Mouse (Mus musculus) intestine, embryonic 15.5 days (tissue): Measurements from ENCODE around the gene Smim6. TPM values are rescaled to one million over a fixed set of nuclear protein-coding genes. Genes with fewer than 3 reads are reported as not detected.

ENCODE experiments used
- ATAC-seq: fragments of 200-750 bp; cut with Nextera tagmentation; 2 replicates; pipeline ENCODE4 v1.8.0; 2017; ENCODE audit warnings: moderate TSS enrichment, moderate library complexity
- H3K27ac ChIP-seq: fragments of 300-500 bp; sonication (generic); 2 replicates; pipeline ENCODE4 v1.5.1; 2015; ENCODE audit warnings: mild to moderate bottlenecking, inconsistent platforms
- H3K27me3 ChIP-seq: fragments of 300-500 bp; sonication (generic); replicated peaks from 2 replicates; pipeline ENCODE4 v1.6.1; 2015; ENCODE audit warnings: inconsistent platforms
- H3K36me3 ChIP-seq: fragments of 300-500 bp; sonication (generic); 2 replicates; pipeline ENCODE4 v1.6.1; 2015; ENCODE audit warnings: inconsistent platforms
- H3K4me1 ChIP-seq: fragments of 300-500 bp; sonication (generic); replicated peaks from 2 replicates; pipeline ENCODE4 v1.6.1; 2015; ENCODE audit warnings: inconsistent platforms
- H3K4me2 ChIP-seq: fragments of 300-500 bp; sonication (generic); replicated peaks from 2 replicates; pipeline ENCODE4 v1.6.1; 2015; ENCODE audit warnings: mild to moderate bottlenecking, inconsistent platforms
- H3K4me3 ChIP-seq: fragments of 300-500 bp; sonication (generic); replicated peaks from 2 replicates; pipeline ENCODE4 v1.5.1; 2015; ENCODE audit warnings: inconsistent platforms
- H3K9ac ChIP-seq: fragments of 300-500 bp; sonication (generic); 2 replicates; pipeline ENCODE4 v1.6.1; 2015; ENCODE audit warnings: inconsistent platforms
- H3K9me3 ChIP-seq: fragments of 300-500 bp; sonication (generic); 2 replicates; pipeline ENCODE4 v1.6.1; 2016; ENCODE audit warnings: inconsistent platforms
- WGBS: fragments of 180-500 bp; shearing (Covaris S2); methylation state at CpG from one replicate; pipeline ENCODE4 v1.1.7; 2015; 5-methylcytosine and 5-hydroxymethylcytosine counted together
- polyA plus RNA-seq: library from polyadenylated mRNA; unstranded; fragments of >200 nt; fragmentation: Nextera tagmentation; extraction: Ambion mirVana; gene quantifications from 2 replicates; pipeline ENCODE4 v1.2.1, GENCODE M21; 2015

Smim6 gene
- polyA plus RNA-seq, 1 experiment from 2014 or later: 25.4 TPM

GRCm38 (mm10) chr11:115950719-115951118 is 38.9 kb downstream of the Smim6 start:
- no peak overlapping the region for H3K27ac ChIP-seq
- 87% methylated on average over 2 of the region's 2 CpGs for WGBS
- no peak overlapping the region for H3K9ac ChIP-seq
- peaks cover 7% of the 10 kb centered on the region; the same call in 1 of the 2 replicates for H3K4me1 ChIP-seq
- peaks cover 16% of the 10 kb centered on the region for H3K36me3 ChIP-seq
- no peaks in the 10 kb centered on the region for H3K27me3 ChIP-seq
- ATAC-seq: no peak
- no peak overlapping the region for H3K4me3 ChIP-seq
- H3K9me3 ChIP-seq: no peaks in the 10 kb centered on the region
- no peak overlapping the region for H3K4me2 ChIP-seq

- Histone ChIP-seq H3K4me3 (no peak overlapping the region), H3K27me3 (no peaks in the 10 kb centered on the region), H3K36me3 (peaks cover 16% of the 10 kb centered on the region), H3K4me1 (peaks cover 20% of the 10 kb centered on the region), H3K9me3 (no peaks in the 10 kb centered on the region), H3K9ac (no peak overlapping the region), H3K27ac (peak overlapping the region; percentile 81; the same call in 1 of the 2 replicates), H3K4me2 (peak overlapping the region; percentile 33; the same call in 1 of the 2 replicates)
- 74% methylated on average over 5 of the region's 5 CpGs for WGBS
- ATAC-seq: peak; percentile 32; the same call in 1 of the 2 replicates
Observed at GRCm38 (mm10) chr11:115954712-115955111, 42.9 kb downstream of the Smim6 start.

GRCm38 (mm10) chr11:115955195-115955858 is 43.5 kb downstream of the Smim6 start:
- H3K27me3 ChIP-seq: no peaks in the 10 kb centered on the region
- peaks cover 19% of the 10 kb centered on the region for H3K36me3 ChIP-seq
- ATAC-seq: peak; percentile 81
- peak overlapping the region; percentile 81 for H3K27ac ChIP-seq
- H3K9ac ChIP-seq: no peak overlapping the region
- no peak overlapping the region for H3K4me3 ChIP-seq
- H3K9me3 ChIP-seq: no peaks in the 10 kb centered on the region
- peak overlapping the region; percentile 33 for H3K4me2 ChIP-seq
- H3K4me1 ChIP-seq: peaks cover 20% of the 10 kb centered on the region
- WGBS: 57% methylated on average over 10 of the region's 10 CpGs

GRCm38 (mm10) chr11:115956453-115956852 is 44.6 kb downstream of the Smim6 start:
- no peaks in the 10 kb centered on the region for H3K9me3 ChIP-seq
- H3K4me2 ChIP-seq: no peak overlapping the region
- H3K36me3 ChIP-seq: peaks cover 31% of the 10 kb centered on the region
- 53% methylated on average over 4 of the region's 4 CpGs for WGBS
- H3K4me3 ChIP-seq: no peak overlapping the region
- peaks cover 20% of the 10 kb centered on the region for H3K4me1 ChIP-seq
- ATAC-seq: peak; percentile 39
- H3K27me3 ChIP-seq: no peaks in the 10 kb centered on the region
- no peak overlapping the region for H3K9ac ChIP-seq
- H3K27ac ChIP-seq: peak overlapping the region; percentile 81

- Histone ChIP-seq H3K4me1 (peaks cover 20% of the 10 kb centered on the region), H3K36me3 (peaks cover 33% of the 10 kb centered on the region), H3K4me3 (no peak overlapping the region), H3K27ac (no peak overlapping the region), H3K4me2 (no peak overlapping the region), H3K9ac (no peak overlapping the region), H3K27me3 (no peaks in the 10 kb centered on the region), H3K9me3 (no peaks in the 10 kb centered on the region)
- WGBS: 71% methylated on average over 7 of the region's 7 CpGs
- no peak for ATAC-seq
Observed at GRCm38 (mm10) chr11:115957971-115958370, 46.2 kb downstream of the Smim6 start.

- H3K4me1 ChIP-seq: peaks cover 20% of the 10 kb centered on the region
- H3K27me3 ChIP-seq: no peaks in the 10 kb centered on the region
- no peak overlapping the region for H3K9ac ChIP-seq
- no peak overlapping the region for H3K4me3 ChIP-seq
- 95% methylated on average over 9 of the region's 9 CpGs for WGBS
- H3K9me3 ChIP-seq: no peaks in the 10 kb centered on the region
- H3K27ac ChIP-seq: no peak overlapping the region
- ATAC-seq: no peak
- H3K4me2 ChIP-seq: no peak overlapping the region
- peaks cover 36% of the 10 kb centered on the region for H3K36me3 ChIP-seq
Observed at GRCm38 (mm10) chr11:115959018-115959417, 47.2 kb downstream of the Smim6 start.

GRCm38 (mm10) chr11:115962651-115963412 is 51.0 kb downstream of the Smim6 start:
- no peak for ATAC-seq
- H3K27me3 ChIP-seq: no peaks in the 10 kb centered on the region
- H3K4me2 ChIP-seq: no peak overlapping the region
- H3K4me1 ChIP-seq: no peaks in the 10 kb centered on the region
- no peak overlapping the region for H3K4me3 ChIP-seq
- H3K9ac ChIP-seq: no peak overlapping the region
- 92% methylated on average over 9 of the region's 9 CpGs for WGBS
- no peak overlapping the region for H3K27ac ChIP-seq
- no peaks in the 10 kb centered on the region; the same call in 1 of the 2 replicates for H3K9me3 ChIP-seq
- H3K36me3 ChIP-seq: peaks cover 58% of the 10 kb centered on the region

Other genes starting within 250 kb of the Smim6 start
- gene Grb2, start 203.4 kb upstream of the Smim6 start, polyA plus RNA-seq: 79.3 and 79.4 TPM in 2 replicates
- gene Tmem94, start 146.6 kb upstream of the Smim6 start, polyA plus RNA-seq: 18.6 and 20.8 TPM in 2 replicates
- gene Caskin2, start 98.4 kb upstream of the Smim6 start, polyA plus RNA-seq: 12.0 and 12.1 TPM in 2 replicates
- gene Tsen54, start 97.3 kb upstream of the Smim6 start, polyA plus RNA-seq: 31.3 and 34.9 TPM in 2 replicates
- 77.2 and 80.6 TPM in 2 replicates for gene Llgl2, start 88.0 kb upstream of the Smim6 start, polyA plus RNA-seq
- gene Myo15b, start 53.6 kb upstream of the Smim6 start, polyA plus RNA-seq: 95.2 and 111 TPM in 2 replicates
- gene Smim5, start 12.1 kb upstream of the Smim6 start, polyA plus RNA-seq: 1.6 and 3.0 TPM in 2 replicates
- gene Sap30bp, start 21.3 kb downstream of the Smim6 start, polyA plus RNA-seq: 31.6 and 38.2 TPM in 2 replicates
- gene Recql5, start 21.5 kb downstream of the Smim6 start, polyA plus RNA-seq: 16.2 and 21.0 TPM in 2 replicates
- gene Itgb4, start 62.7 kb downstream of the Smim6 start, polyA plus RNA-seq: 7.9 and 10.0 TPM in 2 replicates
- 274 and 302 TPM in 2 replicates for gene Galk1, start 100.7 kb downstream of the Smim6 start, polyA plus RNA-seq
- gene H3f3b, start 115.9 kb downstream of the Smim6 start, polyA plus RNA-seq: 1,398 and 1,618 TPM in 2 replicates
- gene Unk, start 118.3 kb downstream of the Smim6 start, polyA plus RNA-seq: 25.7 and 27.4 TPM in 2 replicates
- 4.2 and 5.2 TPM in 2 replicates for gene Unc13d, start 165.9 kb downstream of the Smim6 start, polyA plus RNA-seq
- 93.5 and 98.1 TPM in 2 replicates for gene Wbp2, start 175.0 kb downstream of the Smim6 start, polyA plus RNA-seq
- gene Trim47, start 215.2 kb downstream of the Smim6 start, polyA plus RNA-seq: 18.0 and 20.9 TPM in 2 replicates
- 6.4 and 7.1 TPM in 2 replicates for gene Trim65, start 219.1 kb downstream of the Smim6 start, polyA plus RNA-seq
- 107 and 109 TPM in 2 replicates for gene Mrpl38, start 226.9 kb downstream of the Smim6 start, polyA plus RNA-seq